Mouse (Mus musculus) ovary, postnatal 36 days (tissue): ENCODE data around the gene Sel1l3.

Experiments
- DNase-seq: peaks from one replicate; pipeline ENCODE4 v3.0.0; 2022; ENCODE audit warnings: low spot score, mixed read lengths

The Sel1l3 gene

DNA sequence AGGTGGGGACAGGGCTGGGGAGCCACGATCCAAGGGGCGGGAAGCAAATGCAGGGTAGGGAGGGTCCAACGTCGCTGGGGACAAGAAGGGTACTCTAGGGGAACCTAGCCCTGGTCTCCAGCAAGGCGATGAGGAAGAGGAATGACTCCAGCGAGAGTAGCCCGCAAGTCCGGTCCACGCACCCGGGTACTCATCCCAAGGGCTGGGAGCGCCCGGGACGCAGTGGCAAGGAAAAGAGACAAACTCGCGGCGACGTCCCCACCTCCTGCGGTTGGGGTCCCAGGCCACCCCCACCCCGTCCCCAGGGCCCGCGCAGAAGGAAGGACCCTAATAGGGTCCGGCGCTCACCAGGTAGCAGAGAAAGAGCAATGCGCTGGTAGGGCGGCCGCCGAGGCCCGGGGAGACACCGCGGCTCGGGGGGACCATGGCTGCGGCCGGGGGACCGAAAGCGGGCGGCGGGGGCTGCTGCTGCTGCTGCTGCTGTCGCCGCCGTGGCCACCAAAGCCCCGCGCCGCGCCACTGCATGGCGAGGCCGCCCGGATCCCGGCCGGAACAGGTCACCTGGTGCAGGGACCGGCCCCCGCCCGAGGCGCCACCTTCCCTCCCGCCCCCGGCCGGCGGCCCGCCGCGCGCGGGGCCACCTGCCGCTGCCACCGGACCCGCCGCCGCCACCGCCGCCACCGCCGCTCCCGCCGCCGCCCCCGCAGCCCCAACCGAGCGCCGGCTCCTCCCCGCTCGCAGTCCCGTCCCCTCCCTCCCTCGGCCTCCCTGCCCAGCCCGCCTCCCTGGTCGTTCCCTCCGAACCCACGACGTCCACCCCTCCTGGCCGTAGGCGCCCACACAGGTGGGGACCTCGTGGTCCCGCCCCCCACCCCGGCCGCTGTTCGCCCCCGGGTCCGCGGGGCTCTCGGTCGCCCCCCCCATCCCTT lies 681 bp downstream of the Sel1l3 start:
- peak; percentile 59 for DNase-seq

DNA sequence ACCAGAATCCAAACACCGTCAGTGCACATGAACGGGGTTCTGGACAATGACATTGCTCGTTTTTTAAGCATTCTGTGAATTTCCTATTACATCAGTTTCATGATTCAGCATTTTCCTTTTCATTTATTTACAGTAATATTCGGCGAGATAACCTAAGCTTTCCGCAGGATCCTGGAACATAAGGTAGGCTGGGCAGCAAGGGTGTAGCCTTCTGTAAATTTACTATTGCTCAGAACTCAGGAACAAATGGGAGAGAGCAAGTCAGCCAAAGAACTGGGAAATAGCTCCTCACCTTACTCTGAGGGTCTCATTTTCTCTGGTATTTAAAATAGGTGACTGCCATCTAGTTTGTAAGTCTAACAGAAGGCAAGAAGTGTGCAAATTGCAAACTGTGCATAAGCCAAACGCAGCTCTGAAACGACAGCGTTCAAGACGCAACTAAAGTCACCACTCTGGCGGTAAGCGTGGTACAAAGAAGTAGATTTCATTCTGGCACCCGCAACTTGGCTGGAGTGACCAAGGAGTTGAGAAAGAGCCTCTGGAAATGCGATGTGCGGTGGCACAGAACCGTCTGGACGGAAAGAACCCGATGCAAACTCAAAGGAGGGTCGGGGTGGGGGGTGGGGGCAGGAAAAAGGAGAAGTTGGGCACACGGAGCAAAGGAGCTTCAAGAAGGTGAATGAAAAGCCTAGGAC lies 1.5 kb downstream of the Sel1l3 start:
- no peak for DNase-seq

DNA sequence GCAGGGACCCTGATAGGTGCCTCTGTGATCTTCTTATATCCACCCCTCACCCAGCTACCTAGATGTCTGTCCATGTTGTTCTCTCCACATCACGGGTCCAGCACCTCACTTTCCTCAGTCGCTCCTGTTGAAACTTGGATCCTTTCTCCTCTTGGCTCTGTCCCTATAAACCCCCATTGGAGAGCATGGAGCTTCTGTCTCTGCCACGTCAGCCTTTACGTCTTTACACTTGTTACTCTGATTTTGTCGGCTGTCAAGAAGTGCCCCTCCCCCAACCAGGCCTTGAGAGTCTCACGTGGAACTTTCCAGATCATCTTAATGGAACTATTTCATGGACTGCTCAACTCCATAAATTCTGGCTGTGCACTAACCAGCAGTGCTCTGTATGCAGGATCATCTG lies 2.5 kb downstream of the Sel1l3 start:
- no peak for DNase-seq

DNA sequence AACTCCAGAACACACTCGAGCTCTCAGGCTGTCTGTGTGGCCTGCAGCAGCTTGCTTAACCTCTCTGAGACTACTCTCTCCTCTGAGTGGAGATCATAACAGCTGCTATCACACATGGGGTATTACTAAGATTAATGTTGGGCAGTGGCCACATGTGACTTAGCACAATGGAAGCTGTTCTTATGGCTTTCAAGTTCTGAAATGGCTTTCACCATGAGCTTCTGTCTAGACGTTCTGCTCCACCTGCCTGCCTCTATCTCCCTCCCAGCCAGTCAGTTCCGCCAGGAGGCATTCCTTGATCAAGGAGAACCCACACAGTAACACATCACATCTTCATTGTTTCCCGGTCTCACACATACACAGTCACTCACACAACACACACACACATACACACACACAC lies 3.2 kb downstream of the Sel1l3 start:
- no peak for DNase-seq

DNA sequence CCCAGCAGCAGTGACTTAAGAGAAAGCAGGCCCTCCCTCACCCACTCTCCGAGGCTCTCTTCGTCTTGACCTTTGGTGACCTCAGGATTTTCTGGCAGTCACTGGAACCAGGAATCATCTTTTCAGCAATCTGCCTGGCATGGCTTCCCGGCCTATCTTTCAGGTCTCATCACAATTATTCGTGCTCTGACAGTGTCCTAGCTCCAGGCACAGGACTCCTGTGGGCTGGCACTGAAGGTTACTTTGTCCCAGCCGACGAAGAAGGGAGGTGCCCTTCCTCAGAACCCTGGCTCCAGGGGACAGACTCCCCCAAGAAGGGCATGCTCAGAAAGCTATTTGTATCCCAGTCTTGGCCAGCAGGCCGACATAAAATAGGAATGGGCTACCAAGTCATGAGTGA lies 4.0 kb downstream of the Sel1l3 start:
- no peak for DNase-seq

DNA sequence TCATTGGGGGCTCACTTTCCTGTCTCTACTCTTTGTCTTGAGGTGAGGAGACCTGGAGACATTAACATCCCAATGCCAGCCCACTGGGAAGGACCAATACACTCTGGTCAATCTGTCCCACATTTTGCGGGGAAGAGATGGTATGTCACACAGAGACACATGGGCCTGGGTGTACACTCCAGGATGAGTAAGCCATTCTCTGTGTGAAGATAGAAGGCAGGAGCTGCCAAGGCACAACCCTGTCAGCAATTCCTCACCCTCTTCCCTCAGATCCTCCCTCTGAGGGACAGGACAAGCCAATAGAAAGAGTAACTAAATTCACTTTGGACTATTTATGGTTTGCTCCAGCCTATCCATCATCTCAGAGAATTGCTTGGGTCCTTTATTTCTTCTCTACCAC lies 5.0 kb downstream of the Sel1l3 start:
- DNase-seq = no peak

DNA sequence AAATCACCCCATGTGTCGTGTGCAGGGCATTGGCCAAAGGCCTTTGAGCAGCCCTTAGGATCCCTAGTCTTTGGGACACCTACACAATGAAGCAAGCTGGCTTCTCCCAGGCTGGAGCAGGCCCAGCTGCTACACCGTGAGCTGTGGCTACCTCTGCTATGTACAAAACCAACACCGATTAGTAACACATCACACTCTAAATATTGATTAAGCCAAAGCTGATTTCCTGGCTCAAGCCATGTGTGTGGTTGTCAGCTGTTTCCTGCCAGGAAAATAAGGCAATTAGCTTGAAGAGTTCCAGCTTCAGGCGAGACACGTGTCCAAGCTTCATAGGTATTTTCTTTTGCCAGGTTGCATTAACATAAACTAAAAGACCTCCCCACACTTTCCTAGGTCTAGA lies 7.2 kb downstream of the Sel1l3 start:
- no peak for DNase-seq

DNA sequence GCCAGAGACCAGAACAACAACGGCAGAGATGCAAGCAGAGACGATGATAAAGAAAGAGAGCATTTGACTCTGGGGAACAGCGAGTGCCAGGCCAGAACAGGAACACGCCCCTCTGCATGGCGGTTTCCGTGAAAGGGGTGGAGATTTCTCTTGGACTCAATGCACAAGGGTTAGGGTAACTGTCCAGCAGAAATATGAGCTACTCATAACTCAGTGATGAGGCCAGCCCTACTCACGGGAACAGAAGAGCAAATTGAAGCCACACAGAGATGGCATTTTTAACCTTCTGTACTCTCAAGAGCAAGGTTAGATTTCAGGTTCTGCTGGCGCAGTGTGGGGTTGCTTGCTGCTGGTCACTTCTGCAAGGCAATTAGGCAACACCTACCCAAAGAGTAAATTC lies 11.0 kb downstream of the Sel1l3 start:
- no peak for DNase-seq

DNA sequence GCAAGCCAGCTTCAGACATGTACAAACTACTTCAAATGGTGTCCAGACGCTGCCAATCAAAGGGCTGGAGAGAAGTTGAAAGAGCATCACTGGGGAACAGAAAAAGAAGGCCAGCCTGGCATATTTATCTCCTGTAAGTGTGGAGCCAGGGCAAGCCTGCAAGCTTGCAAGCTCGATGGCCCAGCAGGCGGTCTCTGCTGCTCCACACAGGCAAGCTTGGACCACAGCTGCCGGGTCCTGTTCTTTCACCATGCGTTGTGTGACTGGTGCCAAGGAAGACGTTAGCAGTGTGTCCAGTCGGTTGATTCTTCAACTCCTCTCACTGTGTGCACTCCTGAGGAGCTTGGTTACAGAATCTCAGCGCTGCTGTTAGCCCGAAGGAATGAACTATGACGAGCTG lies 12.9 kb downstream of the Sel1l3 start:
- no peak for DNase-seq

DNA sequence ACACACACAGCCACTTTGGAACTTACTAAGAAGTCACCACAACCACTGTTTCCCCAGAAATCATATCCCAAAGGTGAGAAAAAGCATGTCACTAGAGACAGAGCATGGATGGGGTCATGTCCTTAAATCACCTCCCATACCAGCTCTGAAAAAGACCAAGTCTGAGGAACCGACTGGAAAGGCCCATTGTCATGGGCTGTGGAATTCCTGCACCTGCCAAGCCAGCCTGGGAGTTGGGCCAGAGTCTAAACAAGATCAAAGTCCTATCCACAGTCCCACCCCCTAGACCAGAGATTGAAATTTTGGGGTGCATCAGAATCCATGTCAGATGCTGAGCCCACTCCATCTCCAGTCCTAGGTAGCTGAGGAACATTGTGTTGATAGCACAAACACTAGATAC lies 15.3 kb downstream of the Sel1l3 start:
- no peak for DNase-seq

DNA sequence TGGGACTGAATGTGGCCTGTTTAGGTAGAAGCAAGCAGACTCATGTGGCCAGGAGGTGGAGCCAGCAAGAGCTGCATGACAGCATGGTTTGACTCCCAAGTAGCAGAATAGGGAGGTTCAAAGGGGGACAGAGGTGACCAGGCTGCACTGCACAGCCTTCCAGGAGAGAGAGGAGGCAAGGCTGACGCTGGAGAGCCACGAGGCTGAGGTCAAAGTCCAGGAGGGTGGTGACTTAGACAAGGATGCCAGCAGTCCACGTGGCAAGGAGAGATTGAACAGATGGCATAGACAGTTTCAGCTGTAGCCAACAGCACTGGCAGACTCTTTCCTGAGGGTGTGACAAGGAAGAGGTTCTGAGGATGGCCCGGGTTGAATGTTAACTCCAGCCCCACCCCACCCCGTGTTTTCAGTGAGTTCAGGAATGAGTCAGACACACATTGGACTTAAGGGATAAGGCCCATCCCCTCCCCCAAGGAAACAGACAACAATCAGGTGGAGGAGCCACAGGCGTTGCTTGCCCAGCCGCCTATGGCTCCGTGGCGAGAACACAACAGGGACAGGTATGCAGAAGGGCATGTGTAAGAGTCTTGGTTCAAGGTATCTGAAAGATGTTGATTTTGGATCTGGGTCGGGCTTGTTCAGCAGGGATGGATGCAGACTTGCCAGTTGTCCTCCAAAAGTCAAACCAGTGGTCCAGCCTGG lies 17.2 kb downstream of the Sel1l3 start:
- no peak for DNase-seq

DNA sequence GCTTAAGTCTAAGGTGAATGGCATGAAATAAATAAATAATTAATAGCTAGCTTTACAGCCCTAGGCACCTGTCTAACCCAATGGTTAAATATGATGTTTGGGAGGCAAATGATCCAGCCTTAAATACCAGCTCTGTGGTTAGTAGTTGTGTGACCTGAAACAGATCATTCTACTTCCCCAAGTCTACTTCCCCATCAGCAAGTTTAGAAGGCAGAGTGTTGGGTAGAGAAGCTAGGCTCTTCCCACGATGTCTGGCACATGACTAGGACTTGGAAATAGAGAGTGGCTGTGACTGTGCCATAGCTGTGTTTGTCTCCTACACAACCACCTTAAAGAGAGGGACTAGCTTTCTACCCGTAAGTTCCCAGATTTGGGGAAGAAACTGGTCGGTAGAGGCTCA lies 18.9 kb downstream of the Sel1l3 start:
- DNase-seq = no peak

DNA sequence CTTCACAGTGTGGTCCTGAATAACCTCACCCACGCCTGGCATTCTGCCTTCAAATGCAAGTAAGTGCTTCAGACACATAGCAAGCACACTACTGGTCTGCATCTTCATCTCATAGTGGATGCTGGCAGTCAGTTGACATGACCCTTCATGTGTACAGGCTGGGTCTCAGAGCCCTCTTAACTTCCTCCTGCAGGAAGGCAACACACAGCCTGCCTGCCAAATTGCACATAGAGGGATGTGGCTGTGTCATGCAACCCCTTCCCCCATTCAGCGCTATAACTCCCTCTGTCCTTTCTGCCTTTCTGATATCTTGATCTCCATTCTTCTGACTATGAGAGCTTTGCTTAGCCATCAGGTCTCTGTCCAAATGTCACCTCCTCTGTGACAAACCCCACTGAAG lies 19.3 kb downstream of the Sel1l3 start:
- DNase-seq = no peak

DNA sequence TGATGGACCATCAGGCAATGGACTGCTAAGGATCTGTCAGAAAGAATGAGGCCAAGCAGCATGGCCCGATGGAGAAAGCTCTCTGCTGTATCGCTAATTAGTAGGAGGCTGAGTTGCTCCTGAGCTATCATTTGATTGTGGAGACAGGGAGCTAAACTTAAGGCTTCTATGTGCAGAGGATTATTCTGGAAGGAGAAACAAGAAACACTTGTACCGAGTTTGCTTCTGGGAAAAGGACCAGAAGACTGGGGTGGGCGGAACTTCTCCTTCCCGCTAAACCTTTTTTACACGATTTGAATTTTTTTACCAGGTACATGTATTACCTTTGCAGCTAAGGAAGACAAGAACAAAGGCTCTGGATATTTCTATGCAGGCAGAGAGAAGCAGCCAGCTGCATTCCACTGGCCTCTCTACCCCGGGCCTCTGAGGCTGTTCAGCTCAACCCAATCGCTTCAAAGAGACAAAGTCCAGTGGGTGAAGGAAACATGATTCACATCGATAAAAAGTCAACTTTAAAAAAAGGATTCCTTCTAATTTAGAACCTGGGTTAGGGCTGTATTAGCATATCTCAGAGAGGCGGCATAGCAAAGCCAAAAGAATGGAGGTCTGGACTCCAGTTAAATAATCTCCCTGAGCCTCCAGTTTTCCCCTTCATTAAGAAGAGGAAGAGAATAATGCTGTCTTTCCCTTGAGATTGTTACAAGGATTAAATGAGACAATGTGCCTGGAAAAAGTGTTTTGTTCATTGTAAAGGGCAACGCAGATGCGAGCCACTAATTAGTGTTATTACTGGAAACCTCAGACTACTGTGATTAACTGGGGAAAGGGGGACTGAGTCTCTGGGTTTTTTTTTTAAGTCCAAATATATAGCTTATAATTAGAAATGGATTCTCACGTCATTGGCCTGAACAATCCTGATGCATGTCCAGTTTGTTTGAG lies 20.4 kb downstream of the Sel1l3 start:
- DNase-seq = no peak

DNA sequence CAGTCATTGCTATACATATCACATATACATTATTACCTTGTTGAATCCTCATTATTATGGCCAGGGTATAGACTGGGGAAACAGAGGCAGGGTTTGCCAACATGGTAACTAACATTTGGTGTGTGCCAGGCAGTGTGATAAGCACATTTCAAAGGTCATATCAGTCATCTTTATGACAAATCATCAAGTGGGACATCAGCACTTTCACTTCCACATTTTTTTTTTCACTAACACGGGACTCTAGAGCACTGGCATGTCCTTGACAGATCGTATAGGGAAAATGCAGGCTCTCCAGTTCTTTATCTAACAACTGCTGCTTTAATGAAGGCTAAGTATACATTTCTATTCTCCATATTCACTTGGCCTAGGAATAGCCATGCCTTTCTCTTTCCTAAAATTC lies 25.1 kb downstream of the Sel1l3 start:
- DNase-seq = no peak

DNA sequence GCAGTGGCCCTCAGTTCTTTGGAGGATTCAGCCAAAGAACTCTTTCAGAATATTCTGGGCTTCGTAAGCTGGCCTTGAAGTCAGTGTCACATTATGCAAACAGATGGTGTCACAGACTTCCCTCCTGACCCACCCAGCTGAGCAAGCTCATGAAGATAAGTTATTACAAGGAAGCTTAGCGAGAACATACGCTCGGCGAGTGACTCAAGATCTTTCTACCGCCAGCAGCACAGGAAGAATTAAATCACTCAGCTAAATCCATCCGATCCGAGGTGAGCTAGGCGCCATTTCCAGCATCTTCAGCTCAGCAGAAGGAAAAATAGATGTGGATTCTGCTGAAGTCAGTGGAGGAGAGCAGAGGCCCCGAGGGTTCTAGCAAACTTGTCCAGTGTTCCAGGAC lies 26.5 kb downstream of the Sel1l3 start:
- DNase-seq = no peak

DNA sequence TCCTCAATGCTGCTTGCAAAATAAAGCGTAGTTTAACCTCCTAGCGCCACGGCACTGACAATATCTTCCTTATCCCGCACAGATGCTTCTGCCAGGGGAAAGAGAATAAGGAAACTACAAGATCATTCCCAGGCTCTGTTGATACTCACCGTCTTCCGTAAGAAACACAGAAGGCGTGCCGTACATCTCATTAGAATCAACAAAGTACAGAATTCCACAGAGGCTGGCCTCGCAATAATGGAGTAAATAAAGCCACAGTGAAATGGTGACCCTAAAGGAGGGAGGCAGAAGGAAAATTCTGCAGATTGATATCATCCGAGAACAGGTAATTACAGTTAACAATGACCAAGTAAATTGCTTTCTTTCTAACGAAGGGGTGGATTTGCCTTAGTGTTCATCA lies 27.9 kb downstream of the Sel1l3 start:
- DNase-seq = no peak

DNA sequence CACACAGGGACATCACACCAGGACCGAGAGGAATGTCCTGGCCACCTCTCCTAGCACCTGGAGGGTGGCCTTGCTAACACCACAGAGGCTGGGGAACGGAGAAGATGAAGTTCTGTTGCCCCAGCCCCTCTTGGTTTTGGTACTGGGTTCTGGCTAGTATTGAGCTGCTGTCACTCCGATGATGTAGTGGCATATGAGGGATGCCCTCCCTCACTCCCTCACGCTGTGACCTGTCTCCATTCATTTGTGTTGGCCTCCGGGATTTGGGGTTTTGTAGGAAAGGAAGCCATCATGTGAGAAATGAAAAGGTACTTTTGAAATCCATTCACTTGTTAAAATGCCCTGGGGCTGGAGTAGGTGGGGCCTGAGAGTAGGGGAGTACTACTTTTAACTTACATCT lies 33.8 kb downstream of the Sel1l3 start:
- no peak for DNase-seq

DNA sequence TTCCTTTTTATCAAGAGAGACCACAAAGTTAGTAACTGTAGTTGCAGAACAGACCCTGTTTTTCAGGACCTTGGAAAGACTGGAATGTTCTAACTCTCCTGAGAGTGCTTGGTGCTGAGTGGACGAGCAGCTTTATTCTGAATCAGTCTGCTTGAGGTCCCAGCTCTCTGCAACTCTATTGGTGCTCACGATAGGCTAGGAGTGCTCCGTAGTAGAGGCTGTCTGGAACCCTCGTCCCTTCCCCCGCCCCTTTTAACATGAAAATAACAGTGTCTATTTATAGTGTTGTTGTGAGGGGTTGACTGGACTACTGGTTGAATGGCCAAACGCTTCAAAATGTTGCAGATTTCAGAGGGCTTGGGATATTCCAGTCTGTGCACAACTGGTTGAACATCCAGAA lies 37.0 kb downstream of the Sel1l3 start:
- no peak for DNase-seq

DNA sequence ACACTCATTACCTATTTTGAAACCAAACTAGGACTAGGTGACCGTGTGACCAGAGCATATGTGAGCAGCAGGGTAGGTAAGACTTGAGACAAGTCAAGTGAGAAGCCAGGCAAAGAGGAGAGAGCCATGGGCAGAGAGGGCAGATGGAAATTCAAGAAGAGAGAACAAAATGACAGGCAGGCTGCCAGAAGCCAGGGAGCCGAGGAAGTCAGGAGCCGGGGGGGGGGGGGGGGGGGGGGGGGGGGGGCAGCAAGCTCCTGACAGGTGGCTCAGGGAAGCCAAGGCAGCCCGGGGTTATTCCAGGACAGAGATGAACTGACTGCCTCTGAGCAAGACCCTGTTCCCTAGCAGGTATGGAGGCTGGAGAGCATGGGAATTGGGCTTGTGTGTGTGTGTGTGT lies 37.7 kb downstream of the Sel1l3 start:
- DNase-seq = no peak

DNA sequence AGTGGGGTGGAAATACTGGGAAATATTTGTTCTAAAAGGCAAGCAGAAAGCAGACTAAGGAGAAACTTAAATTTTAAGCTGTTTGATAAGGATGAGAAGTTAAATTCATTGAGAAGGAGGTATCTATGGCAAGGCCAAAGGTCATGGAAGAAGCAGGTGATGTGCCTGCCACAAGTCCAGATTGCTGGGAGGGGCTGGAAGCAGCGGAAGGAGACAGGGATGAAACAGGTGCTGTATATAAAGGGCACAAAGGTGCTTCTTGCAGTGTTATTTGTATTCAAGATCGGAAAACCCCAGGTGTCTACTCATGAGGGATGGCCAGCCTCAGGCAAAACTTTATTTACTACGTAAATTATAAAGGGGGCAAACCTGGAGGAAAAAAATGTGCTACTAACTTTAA lies 38.5 kb downstream of the Sel1l3 start:
- no peak for DNase-seq

DNA sequence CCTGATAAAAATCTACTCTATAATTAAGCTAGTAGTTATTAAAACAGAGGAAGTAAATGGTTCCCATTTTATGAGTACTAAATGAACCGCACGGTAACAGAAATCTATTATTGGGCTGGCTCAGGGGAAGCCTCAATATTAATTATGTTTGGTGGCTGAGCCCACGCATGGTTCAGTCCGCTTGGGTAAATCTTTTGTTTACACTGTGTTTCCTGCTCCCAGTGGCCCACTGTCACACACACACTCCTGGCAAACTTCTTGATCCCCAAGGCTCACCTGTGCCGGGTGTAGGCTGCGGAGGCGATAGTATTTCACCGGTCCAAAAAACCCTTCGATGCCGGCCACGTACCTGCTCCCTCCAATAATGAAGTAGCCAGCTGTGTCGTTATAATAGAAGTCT lies 39.3 kb downstream of the Sel1l3 start:
- DNase-seq = no peak
